Mouse (Mus musculus) stomach, postnatal 0 days (tissue): ENCODE measurements around the gene Chn1. TPM values are rescaled to one million over a fixed set of nuclear protein-coding genes. Genes with fewer than 3 reads are reported as not detected.

Experiments
- ATAC-seq: fragments of 200-750 bp; cut with Nextera tagmentation; 2 replicates; pipeline ENCODE4 v1.8.0; 2017; ENCODE audit not compliant: low FRiP score, low TSS enrichment
- DNase-seq: peaks from one replicate; pipeline ENCODE4 v3.0.0-alpha.2; 2016; ENCODE audit warnings: low spot score
- H3K27ac ChIP-seq: fragments of 300-500 bp; sonication (generic); replicated peaks from 2 replicates; pipeline ENCODE4 v1.5.1; 2014; ENCODE audit warnings: mild to moderate bottlenecking, control low read depth
- H3K27me3 ChIP-seq: fragments of 300-500 bp; sonication (generic); 2 replicates; pipeline ENCODE4 v1.6.1; 2014; ENCODE audit warnings: low read length; ENCODE audit not compliant: control insufficient read depth, insufficient read depth
- H3K36me3 ChIP-seq: fragments of 300-500 bp; sonication (generic); 2 replicates; pipeline ENCODE4 v1.6.1; 2014; ENCODE audit warnings: low read length, mixed read lengths; ENCODE audit not compliant: control insufficient read depth, insufficient read depth
- H3K4me1 ChIP-seq: fragments of 300-500 bp; sonication (generic); replicated peaks from 2 replicates; pipeline ENCODE4 v1.6.1; 2014; ENCODE audit warnings: antibody characterized with exemption; ENCODE audit not compliant: control insufficient read depth, insufficient read depth
- H3K4me2 ChIP-seq: fragments of 300-500 bp; sonication (generic); replicated peaks from 2 replicates; pipeline ENCODE4 v1.6.1; 2014; ENCODE audit warnings: low read depth, mild to moderate bottlenecking, control low read depth, moderate library complexity
- H3K4me3 ChIP-seq: fragments of 300-500 bp; sonication (generic); 2 replicates; pipeline ENCODE4 v1.5.1; 2014; ENCODE audit warnings: low read depth, low read length, control low read depth
- H3K9ac ChIP-seq: fragments of 300-500 bp; sonication (generic); 2 replicates; pipeline ENCODE4 v1.6.1; 2014; ENCODE audit warnings: mild to moderate bottlenecking, low read length, control low read depth, mixed read lengths
- H3K9me3 ChIP-seq: fragments of 300-500 bp; sonication (generic); 2 replicates; pipeline ENCODE4 v1.6.1; 2016; ENCODE audit warnings: low read length; ENCODE audit not compliant: control insufficient read depth
- CTCF ChIP-seq: IDR thresholded peaks from 2 replicates; pipeline ENCODE4 v1.5.1; 2016; ENCODE audit warnings: antibody characterized with exemption, low read depth, mild to moderate bottlenecking, moderate library complexity
- EP300 ChIP-seq: optimal IDR thresholded peaks from 2 replicates; pipeline ENCODE3; 2016; ENCODE audit warnings: antibody characterized with exemption
- WGBS: fragments of 180-500 bp; shearing (Covaris S2); extraction: QIAGEN DNeasy Blood & Tissue Kit; methylation state at CpG from one replicate; pipeline ENCODE4 v1.1.7; 2014; 5-methylcytosine and 5-hydroxymethylcytosine counted together
- polyA plus RNA-seq: library from polyadenylated mRNA; unstranded; fragments of >200 nt; fragmentation: Nextera tagmentation; extraction: Ambion mirVana; gene quantifications from 2 replicates; pipeline ENCODE4 v1.2.1, GENCODE M21; 2015

The Chn1 gene
- polyA plus RNA-seq, 1 experiment from 2014 or later: 7.4 TPM

DNA sequence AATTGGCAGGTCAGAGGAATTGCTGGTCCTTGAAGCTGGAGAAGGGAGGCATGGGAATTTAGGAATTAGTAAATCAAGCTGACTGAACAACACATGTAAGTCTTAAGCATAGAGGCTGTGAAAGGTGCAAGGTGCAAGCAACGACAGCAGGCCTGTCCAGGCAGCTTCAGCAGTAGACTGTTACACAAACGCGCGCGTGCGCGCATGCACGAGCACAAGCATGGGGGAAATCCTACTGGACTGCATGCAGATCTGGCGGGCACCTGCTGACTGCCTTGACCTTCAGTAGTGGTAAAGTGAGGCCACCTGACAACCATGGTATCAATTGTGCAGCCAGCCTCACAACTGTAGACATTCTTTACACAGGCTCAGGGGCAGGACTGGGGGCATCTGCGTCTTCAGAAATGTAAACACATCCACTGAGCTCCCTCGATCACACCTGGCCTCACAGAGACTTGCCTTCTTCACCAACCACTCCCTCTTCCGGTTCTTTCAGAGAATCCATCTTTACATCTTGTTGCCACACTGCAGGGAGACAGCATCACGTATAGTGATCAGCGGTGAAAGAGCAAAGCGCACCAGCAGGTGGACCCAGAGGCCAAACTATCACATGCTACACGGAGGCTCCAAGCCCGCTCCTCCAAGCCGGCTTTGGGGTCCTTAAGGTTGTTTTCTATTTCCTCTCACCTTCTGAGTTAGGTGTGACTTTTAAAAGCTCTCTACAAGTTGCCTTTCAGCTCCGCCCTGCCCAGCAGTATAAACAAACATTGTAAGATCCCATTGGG lies 16.9 kb upstream of the Chn1 start:
- peak; percentile 22 for DNase-seq
- no peaks in the 10 kb centered on the region for H3K9me3 ChIP-seq
- H3K4me1 ChIP-seq: no peaks in the 10 kb centered on the region
- H3K4me2 ChIP-seq: no peak overlapping the region
- H3K4me3 ChIP-seq: no peak overlapping the region
- WGBS: 42% methylated on average over 19 of the region's 19 CpGs
- H3K27ac ChIP-seq: no peak overlapping the region
- peak; percentile 29; the same call in 1 of the 2 replicates for ATAC-seq
- peak; percentile 64 for TF ChIP-seq CTCF
- TF ChIP-seq EP300: no peak
- H3K9ac ChIP-seq: no peak overlapping the region
- H3K36me3 ChIP-seq: no peaks in the 10 kb centered on the region
- H3K27me3 ChIP-seq: no peaks in the 10 kb centered on the region

DNA sequence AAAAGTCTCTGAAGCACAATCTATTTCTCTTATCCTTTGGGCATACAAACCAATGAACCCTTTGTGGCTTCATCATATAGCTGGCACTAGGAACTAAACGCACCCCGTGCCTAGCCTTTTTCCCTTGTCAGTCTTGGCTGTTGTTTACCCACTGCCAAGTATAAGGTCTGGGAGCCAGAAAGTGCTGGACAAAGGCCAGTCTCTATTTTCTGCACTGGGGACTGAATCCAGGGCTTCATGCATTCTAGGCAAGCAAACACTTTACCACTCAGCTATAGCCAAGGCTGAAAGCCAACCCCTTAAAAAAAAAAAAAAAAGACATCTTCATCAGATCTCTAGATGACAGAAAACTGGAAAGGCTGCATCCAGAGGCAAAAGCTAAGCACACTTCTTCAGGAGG lies 15.2 kb upstream of the Chn1 start:
- Histone ChIP-seq H3K27me3 (no peaks in the 10 kb centered on the region), H3K4me1 (no peaks in the 10 kb centered on the region), H3K36me3 (no peaks in the 10 kb centered on the region), H3K4me2 (no peak overlapping the region), H3K9me3 (no peaks in the 10 kb centered on the region), H3K9ac (no peak overlapping the region), H3K4me3 (no peak overlapping the region), H3K27ac (no peak overlapping the region)
- TF ChIP-seq EP300 (no peak), CTCF (no peak)
- WGBS: 36% methylated on average over 2 of the region's 2 CpGs
- ATAC-seq (no peak), DNase-seq (no peak)

DNA sequence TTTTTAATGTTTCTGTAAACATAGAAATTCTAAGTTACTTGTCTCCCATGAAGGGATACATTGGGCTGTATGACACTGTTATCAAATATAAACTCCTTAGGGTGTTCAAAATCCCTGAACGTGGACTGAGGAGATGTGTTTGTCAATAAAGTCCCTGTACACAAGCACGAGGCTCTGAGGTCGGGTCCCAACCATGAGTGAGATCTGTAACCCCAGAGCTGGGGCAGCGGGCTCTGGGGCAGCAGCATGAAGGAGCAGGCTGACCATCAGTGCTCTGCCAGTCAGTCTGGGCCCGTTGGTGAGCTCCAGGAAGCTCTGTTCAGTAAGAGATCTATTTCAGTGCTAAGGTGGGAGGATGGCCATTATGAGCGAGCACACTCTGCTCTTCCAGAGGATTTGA lies 13.2 kb upstream of the Chn1 start:
- Histone ChIP-seq H3K9ac (no peak overlapping the region), H3K27me3 (no peaks in the 10 kb centered on the region), H3K36me3 (no peaks in the 10 kb centered on the region), H3K9me3 (no peaks in the 10 kb centered on the region), H3K4me3 (no peak overlapping the region), H3K4me2 (no peak overlapping the region), H3K27ac (no peak overlapping the region), H3K4me1 (no peaks in the 10 kb centered on the region)
- TF ChIP-seq EP300 (no peak), CTCF (no peak)
- DNase-seq: no peak
- no peak for ATAC-seq
- 72% methylated on average over 6 of the region's 6 CpGs for WGBS

DNA sequence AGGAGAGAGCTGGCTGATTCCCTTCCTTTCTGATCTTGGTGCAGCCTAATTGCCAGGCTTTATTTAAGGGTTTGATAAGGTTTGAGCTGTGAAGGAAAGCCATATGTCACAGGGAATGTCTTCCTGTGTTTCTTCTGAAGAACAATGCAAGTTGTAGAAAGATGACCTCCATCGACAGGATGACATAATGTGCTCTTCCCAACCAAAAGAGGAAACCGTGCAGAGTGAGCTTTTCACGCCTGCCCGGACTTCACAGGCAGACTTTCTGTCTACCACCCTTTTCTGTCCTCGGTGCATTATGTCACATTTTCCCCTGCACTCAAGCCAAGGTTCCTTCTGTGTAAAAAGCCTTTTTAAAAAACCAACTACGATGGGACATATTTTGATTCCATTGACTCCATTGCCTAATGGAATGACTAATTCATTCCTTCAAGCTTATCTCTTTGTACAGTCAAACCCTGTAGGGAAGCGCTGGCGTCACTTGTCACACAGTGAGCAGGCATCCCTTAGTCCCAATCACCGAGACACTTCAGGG lies 7.3 kb upstream of the Chn1 start:
- Histone ChIP-seq H3K9ac (no peak overlapping the region), H3K4me2 (no peak overlapping the region), H3K27ac (no peak overlapping the region), H3K9me3 (no peaks in the 10 kb centered on the region), H3K36me3 (no peaks in the 10 kb centered on the region), H3K4me3 (no peak overlapping the region), H3K27me3 (no peaks in the 10 kb centered on the region), H3K4me1 (no peaks in the 10 kb centered on the region)
- DNase-seq: no peak
- 53% methylated on average over 9 of the region's 9 CpGs for WGBS
- ATAC-seq: no peak
- TF ChIP-seq EP300: no peak
- TF ChIP-seq CTCF: no peak

DNA sequence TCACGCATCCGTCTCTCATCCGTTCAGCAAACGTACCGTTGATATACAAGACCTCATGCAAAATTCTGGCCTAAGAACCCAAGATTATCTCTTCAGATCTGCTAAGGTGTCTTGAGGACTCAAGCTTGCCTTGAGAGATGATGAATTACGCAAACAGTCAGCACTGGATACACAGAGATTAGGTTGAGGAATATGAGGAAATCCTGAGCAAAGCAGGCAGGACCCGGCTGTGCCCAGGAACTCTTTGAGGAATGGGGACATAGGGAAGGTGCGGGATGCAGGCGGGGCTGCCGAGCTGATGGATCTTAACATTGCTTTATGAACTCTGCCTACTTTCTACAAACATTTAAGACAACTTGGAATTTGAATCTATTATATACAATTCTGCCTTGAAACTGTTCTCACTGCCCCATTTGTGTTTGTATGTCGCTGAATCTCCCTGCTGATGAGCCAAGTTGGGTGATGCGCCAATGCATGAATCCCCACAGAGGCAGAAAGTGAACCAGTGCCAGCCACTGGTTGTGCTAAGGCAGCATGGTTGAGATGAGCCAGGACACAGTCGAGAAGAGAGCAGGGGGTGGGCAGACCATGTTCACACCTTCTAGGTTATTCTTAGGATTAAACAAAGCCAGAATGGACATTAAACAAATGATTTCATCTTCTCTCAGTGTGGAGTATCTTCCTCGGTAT lies 5.3 kb upstream of the Chn1 start:
- no peaks in the 10 kb centered on the region for H3K9me3 ChIP-seq
- no peak for TF ChIP-seq CTCF
- no peak for TF ChIP-seq EP300
- no peak overlapping the region for H3K4me3 ChIP-seq
- no peaks in the 10 kb centered on the region for H3K36me3 ChIP-seq
- H3K9ac ChIP-seq: no peak overlapping the region
- ATAC-seq: no peak
- no peaks in the 10 kb centered on the region for H3K4me1 ChIP-seq
- DNase-seq: no peak
- no peak overlapping the region for H3K27ac ChIP-seq
- 58% methylated on average over 14 of the region's 14 CpGs for WGBS
- H3K4me2 ChIP-seq: no peak overlapping the region
- no peaks in the 10 kb centered on the region for H3K27me3 ChIP-seq

DNA sequence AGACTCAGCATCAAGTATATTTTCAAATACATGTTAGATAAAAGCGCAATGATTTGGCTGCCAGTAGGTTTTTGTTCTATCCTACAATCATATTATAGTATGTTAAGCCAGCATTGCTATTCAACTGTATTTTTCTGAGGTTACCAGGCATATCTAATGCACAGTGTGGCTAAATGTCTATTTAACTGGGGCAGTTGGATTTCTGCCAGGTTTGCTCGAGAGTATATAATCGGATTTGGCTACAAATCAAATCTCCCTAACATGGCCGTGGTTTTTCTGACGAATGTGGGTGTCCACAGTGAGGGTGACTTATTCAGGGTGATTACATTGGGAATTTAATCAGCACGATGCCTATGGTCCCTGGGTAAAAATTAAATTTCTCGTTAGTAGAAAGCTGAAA lies 4.7 kb upstream of the Chn1 start:
- WGBS: 32% methylated on average over 7 of the region's 7 CpGs
- no peak overlapping the region for H3K4me2 ChIP-seq
- TF ChIP-seq CTCF: no peak
- TF ChIP-seq EP300: no peak
- no peak overlapping the region for H3K4me3 ChIP-seq
- H3K9ac ChIP-seq: no peak overlapping the region
- ATAC-seq (no peak), DNase-seq (no peak)
- no peak overlapping the region for H3K27ac ChIP-seq
- no peaks in the 10 kb centered on the region for H3K4me1 ChIP-seq
- H3K9me3 ChIP-seq: no peaks in the 10 kb centered on the region
- no peaks in the 10 kb centered on the region for H3K27me3 ChIP-seq
- no peaks in the 10 kb centered on the region for H3K36me3 ChIP-seq
